30 mouse cellular contexts compared by ENCODE assay signal in genomic region chr1:179556921-179557320, GRCm38 (mm10). TPM values are rescaled to one million over a fixed set of nuclear protein-coding genes. Genes with fewer than 3 reads are reported as not detected.
DNase-seq lines count a peak whose midpoint lies in the region; ATAC-seq and TF ChIP-seq lines count a peak whose summit lies in the region.
"Had no signal": no experiment of that assay in that cellular context is flagged by ENCODE, and none has a peak within 500 bp of the region (broad histone marks: within the 10 kb centered on the region; RNA-seq: fewer than 3 reads in every experiment).

No protein-coding gene starts in this region.

- H3K79me2 ChIP-seq in liver, adult 2 months (ENCODE audit: control insufficient read depth, insufficient read depth, low read length): peaks cover 22% of the 10 kb centered on the region

- H3K9me3 ChIP-seq in liver, embryonic 11.5 days (ENCODE audit: control insufficient read depth, low read length): no peaks in the 10 kb centered on the region
- H3K9me3 ChIP-seq: embryonic facial prominence, embryonic 10.5 days; embryonic facial prominence, embryonic 13.5 days; forebrain, embryonic 12.5 days; forebrain, embryonic 15.5 days; heart, embryonic 12.5 days; heart, embryonic 15.5 days had no signal

- H3K4me3 ChIP-seq in gastrocnemius, adult 2 months: no peak overlapping the region
- H3K4me3 ChIP-seq in liver, adult 2 months (ENCODE audit: insufficient read depth, low read depth, low read length): no peak overlapping the region
- H3K4me3 ChIP-seq in liver, embryonic 11.5 days (ENCODE audit: low read depth, low read length): no peak overlapping the region
- no peak overlapping the region for H3K4me3 ChIP-seq in lung, adult 2 months (replicated peaks; ENCODE audit: extremely low read depth, low read depth, low read length)
- H3K4me3 ChIP-seq: embryonic facial prominence, embryonic 10.5 days; embryonic facial prominence, embryonic 13.5 days; erythroblast, embryonic 14.5 days; forebrain, embryonic 12.5 days; forebrain, embryonic 15.5 days; heart, embryonic 12.5 days; heart, embryonic 15.5 days had no signal

- H3K9ac ChIP-seq in liver, adult 2 months (ENCODE audit: low read depth, low read length): no peak overlapping the region
- no peak overlapping the region for H3K9ac ChIP-seq in liver, embryonic 11.5 days (ENCODE audit: low read depth, low read length)
- H3K9ac ChIP-seq: embryonic facial prominence, embryonic 13.5 days; forebrain, embryonic 12.5 days; forebrain, embryonic 15.5 days; heart, embryonic 12.5 days; heart, embryonic 15.5 days; hindbrain, embryonic 14.5 days had no signal

- peaks cover 47% of the 10 kb centered on the region for H3K4me1 ChIP-seq in liver, adult 2 months (ENCODE audit: control insufficient read depth, insufficient read depth, low read length)
- peaks cover 11% of the 10 kb centered on the region for H3K4me1 ChIP-seq in liver, embryonic 11.5 days (replicated peaks; ENCODE audit: control insufficient read depth, insufficient read depth, low read length)
- peaks cover 31% of the 10 kb centered on the region for H3K4me1 ChIP-seq in lung, adult 2 months (ENCODE audit: control insufficient read depth, insufficient read depth, low read length)
- H3K4me1 ChIP-seq: forebrain, embryonic 15.5 days had no signal

- no peak for DNase-seq in gastrocnemius, adult 2 months
- DNase-seq in gastrocnemius, postnatal 4 days (ENCODE audit: low spot score in 2 of 2): no peak
- peak; percentile 90 for DNase-seq in liver, adult 2 months (ENCODE audit: extremely low read depth, low read depth, low spot score)
- DNase-seq in liver, embryonic 11.5 days (ENCODE audit: low spot score): no peak
- DNase-seq in lung, postnatal 25 days (ENCODE audit: low spot score): peak; percentile 38
- no peak for DNase-seq in lung, adult 2 months
- DNase-seq in testis, postnatal 10 days (ENCODE audit: low spot score): no peak
- no peak for DNase-seq in urinary bladder, postnatal 25 days (ENCODE audit: low spot score)
- DNase-seq: adrenal gland, postnatal 10 days; adrenal gland, postnatal 36 days; cerebellum, adult 11 months; cerebellum, adult 2 months; cerebellum, adult 9-11 months; cerebellum, postnatal 25 days; embryo, embryonic 11 days; gastrocnemius, postnatal 10 days; gastrocnemius, postnatal 36 days; heart, adult 11 months; heart, postnatal 10 days; heart, postnatal 4 days had no signal

- no peak for TF ChIP-seq CTCF in gastrocnemius, adult 2 months (IDR thresholded peaks at IDR 0.05)
- TF ChIP-seq CTCF in liver, adult 2 months (IDR thresholded peaks at IDR 0.05; ENCODE audit: low read depth, low read length): no peak
- no peak for TF ChIP-seq CTCF in lung, adult 2 months (IDR thresholded peaks at IDR 0.05; ENCODE audit: insufficient read depth, low read length)

- intact Hi-C loops in gastrocnemius, adult 2 months (cut with DNase I): no loop called here

- H3K27ac ChIP-seq in gastrocnemius, adult 2 months: peak overlapping the region; percentile 83
- H3K27ac ChIP-seq in liver, adult 2 months (replicated peaks; ENCODE audit: insufficient read depth, low read depth, low read length): peak overlapping the region; percentile 21
- no peak overlapping the region for H3K27ac ChIP-seq in liver, embryonic 11.5 days (ENCODE audit: low read depth, low read length)
- H3K27ac ChIP-seq: embryonic facial prominence, embryonic 10.5 days; embryonic facial prominence, embryonic 13.5 days; forebrain, embryonic 12.5 days; forebrain, embryonic 15.5 days; heart, embryonic 15.5 days; hindbrain, embryonic 14.5 days; hindbrain, postnatal 0 days had no signal

- TF ChIP-seq POLR2A in liver, adult 2 months (IDR thresholded peaks at IDR 0.05; ENCODE audit: extremely low read depth, insufficient read depth, low read length): no peak
- TF ChIP-seq POLR2A in lung, adult 2 months (IDR thresholded peaks at IDR 0.05; ENCODE audit: borderline replicate concordance, extremely low read depth, low read depth, low read length): no peak

- no peak for ATAC-seq in liver, embryonic 11.5 days (replicated peaks; ENCODE audit: low FRiP score)
- ATAC-seq: activated CD4-positive, CD25-positive, alpha-beta regulatory T cell, adult 4 months; forebrain, embryonic 15.5 days; hindbrain, postnatal 0 days had no signal

- no peaks in the 10 kb centered on the region for H3K27me3 ChIP-seq in liver, adult 2 months (ENCODE audit: control insufficient read depth, insufficient read depth, low read length)
- no peaks in the 10 kb centered on the region for H3K27me3 ChIP-seq in liver, embryonic 11.5 days (replicated peaks; ENCODE audit: control insufficient read depth, insufficient read depth, low read length)
- H3K27me3 ChIP-seq: embryonic facial prominence, embryonic 13.5 days; forebrain, embryonic 12.5 days; forebrain, embryonic 15.5 days; heart, embryonic 12.5 days; heart, embryonic 15.5 days had no signal

- WGBS in liver, adult 2 months: 42% methylated on average over 3 of the region's 3 CpGs
- WGBS in liver, embryonic 11.5 days: 83% methylated on average over 3 of the region's 3 CpGs
- 75% methylated on average over 3 of the region's 3 CpGs for WGBS in lung, adult 2 months

- H3K36me3 ChIP-seq in liver, adult 2 months (ENCODE audit: control insufficient read depth, insufficient read depth, low read length): no peaks in the 10 kb centered on the region
- H3K36me3 ChIP-seq in liver, embryonic 11.5 days (ENCODE audit: control insufficient read depth, insufficient read depth, low read length): no peaks in the 10 kb centered on the region
- H3K36me3 ChIP-seq: embryonic facial prominence, embryonic 10.5 days; embryonic facial prominence, embryonic 13.5 days; forebrain, embryonic 12.5 days; forebrain, embryonic 15.5 days; heart, embryonic 12.5 days; heart, embryonic 15.5 days had no signal

- H3K4me2 ChIP-seq in liver, embryonic 11.5 days: no peak overlapping the region
- H3K4me2 ChIP-seq: embryonic facial prominence, embryonic 13.5 days; forebrain, embryonic 12.5 days; forebrain, embryonic 15.5 days; heart, embryonic 12.5 days; heart, embryonic 15.5 days; hindbrain, embryonic 14.5 days had no signal

RNA-seq across cellular contexts. Expression of gene Cnst, which starts 10.8 kb away (rescaled TPM):
- 10 to 100 TPM; 34.7 to 40.0 TPM for total RNA-seq in gastrocnemius, adult 2 months (2021)
- total RNA-seq in gastrocnemius, postnatal 4 days (2021): 10 to 100 TPM; 33.5 to 36.4 TPM
- total RNA-seq in liver, adult 2 months (2014; rRNA removed): 14.9 and 15.3 TPM in 2 replicates
- polyA plus RNA-seq in liver, adult 2 months (2012; rRNA removed): 3.9 and 4.6 TPM in 2 replicates
- polyA plus RNA-seq in liver, embryonic 11.5 days (2014; fragmentation: Nextera tagmentation; extraction: Ambion mirVana): 12.9 and 16.7 TPM in 2 replicates
- 16.2 and 22.5 TPM in 2 replicates for polyA plus RNA-seq in lung, adult 2 months (2012; rRNA removed)

RNA-seq across cellular contexts. Expression of gene Tfb2m, which starts 10.9 kb away (rescaled TPM):
- 10 to 100 TPM; 39.8 to 41.5 TPM for total RNA-seq in gastrocnemius, adult 2 months (2021)
- 10 to 100 TPM; 16.1 to 19.5 TPM for total RNA-seq in gastrocnemius, postnatal 4 days (2021)
- total RNA-seq in liver, adult 2 months (2014; rRNA removed): 21.7 and 22.2 TPM in 2 replicates
- 8.2 and 9.2 TPM in 2 replicates for polyA plus RNA-seq in liver, adult 2 months (2012; rRNA removed)
- 25.0 and 31.9 TPM in 2 replicates for polyA plus RNA-seq in liver, embryonic 11.5 days (2014; fragmentation: Nextera tagmentation; extraction: Ambion mirVana)
- 6.6 and 8.4 TPM in 2 replicates for polyA plus RNA-seq in lung, adult 2 months (2012; rRNA removed)

RNA-seq across cellular contexts. Expression of gene Smyd3, which starts 39.1 kb away (rescaled TPM):
- 1 to 10 TPM; 5.1 to 5.8 TPM for total RNA-seq in gastrocnemius, adult 2 months (2021)
- 1 to 10 TPM; 7.8 TPM for total RNA-seq in gastrocnemius, postnatal 4 days (2021)
- total RNA-seq in liver, adult 2 months (2014; rRNA removed): 6.4 and 7.0 TPM in 2 replicates
- polyA plus RNA-seq in liver, adult 2 months (2012; rRNA removed): 1.4 TPM in 2 replicates
- 14.0 and 17.3 TPM in 2 replicates for polyA plus RNA-seq in liver, embryonic 11.5 days (2014; fragmentation: Nextera tagmentation; extraction: Ambion mirVana)
- 2.8 and 4.7 TPM in 2 replicates for polyA plus RNA-seq in lung, adult 2 months (2012; rRNA removed)

Comparison
In these comparisons a context has a peak if more than half of its experiments do, and no peak if none do; other contexts are left out.
1. DNase-seq: peak in liver, adult 2 months (single experiment) and lung, postnatal 25 days (single experiment); none in gastrocnemius, adult 2 months (single experiment), gastrocnemius, postnatal 4 days (0 of 2), liver, embryonic 11.5 days (single experiment), lung, adult 2 months (single experiment), testis, postnatal 10 days (single experiment) and urinary bladder, postnatal 25 days (single experiment).